Mouse (Mus musculus): ENCODE results near the gene Map3k13.
A peak's percentile ranks its signal among the peaks of the same experiment; 100 is the strongest.
"Not testable (repeated sequence)": the region's sequence is repeated elsewhere in the genome, so short reads cannot be mapped to it uniquely, and the experiment has no call there.

The Map3k13 gene

DNA sequence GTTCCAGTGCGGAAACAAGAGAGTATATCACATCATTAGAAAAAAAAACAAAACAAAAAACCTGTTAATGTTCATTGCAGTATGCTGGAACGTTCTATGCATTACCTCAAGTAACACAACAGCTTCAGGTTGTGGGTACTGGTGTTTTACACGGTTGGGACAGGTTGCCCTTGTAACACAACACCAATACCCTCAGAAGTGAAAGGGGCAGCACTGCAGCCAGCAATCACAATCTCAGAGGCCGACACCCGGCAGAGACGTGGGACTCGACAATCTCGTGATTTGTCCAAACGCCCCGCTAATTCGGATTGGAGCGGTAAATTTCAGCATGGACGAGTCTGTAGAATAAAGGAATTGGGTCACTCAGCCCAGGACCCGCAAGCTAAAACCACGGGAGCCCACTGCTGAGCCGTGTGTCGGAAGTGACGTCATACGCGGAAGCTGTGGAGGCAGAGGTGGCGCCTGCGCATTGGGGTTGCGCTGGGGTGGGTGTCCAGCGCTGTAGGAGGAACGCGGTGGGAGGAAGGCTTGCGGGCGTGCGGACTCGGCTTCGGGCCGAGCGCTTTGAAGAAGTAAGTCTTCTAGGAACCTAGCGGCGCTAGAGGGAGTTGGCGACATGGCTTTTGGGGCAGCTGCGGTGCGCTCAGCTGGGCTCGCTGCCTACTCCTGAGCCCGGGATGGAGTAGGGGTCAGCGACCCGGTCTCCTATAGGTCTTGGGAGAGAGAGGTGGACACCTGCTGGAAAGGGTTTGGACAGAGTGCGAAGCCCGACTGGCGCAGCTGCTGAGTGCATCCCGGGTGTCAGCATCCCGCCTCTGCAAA, at the start of gene Map3k13:
Gene Map3k13 (plus strand): TSS at position 472 of the 822 bp plus-strand sequence.
- DNase-seq: peak; percentile 97

DNA sequence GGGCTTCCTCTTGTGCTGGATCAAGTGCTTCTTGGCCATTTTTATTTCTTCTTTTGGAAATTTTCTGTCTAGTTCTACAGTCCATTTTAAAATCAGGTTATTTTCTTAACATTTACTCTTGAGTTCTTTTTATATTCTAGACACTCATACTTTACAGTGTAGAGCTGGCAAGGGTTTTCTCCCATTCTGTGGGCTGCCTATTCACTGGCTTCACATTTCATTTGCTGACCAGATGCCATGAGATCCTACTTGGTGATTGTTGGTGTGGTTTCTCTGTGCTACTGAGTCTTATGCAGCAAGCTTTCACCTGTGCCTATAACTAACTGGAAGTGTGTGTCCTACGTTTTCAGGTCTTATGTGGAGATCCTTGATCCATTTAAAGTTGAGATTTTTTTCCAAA, 35.7 kb upstream of the Map3k13 start:
- no peak for DNase-seq

DNA sequence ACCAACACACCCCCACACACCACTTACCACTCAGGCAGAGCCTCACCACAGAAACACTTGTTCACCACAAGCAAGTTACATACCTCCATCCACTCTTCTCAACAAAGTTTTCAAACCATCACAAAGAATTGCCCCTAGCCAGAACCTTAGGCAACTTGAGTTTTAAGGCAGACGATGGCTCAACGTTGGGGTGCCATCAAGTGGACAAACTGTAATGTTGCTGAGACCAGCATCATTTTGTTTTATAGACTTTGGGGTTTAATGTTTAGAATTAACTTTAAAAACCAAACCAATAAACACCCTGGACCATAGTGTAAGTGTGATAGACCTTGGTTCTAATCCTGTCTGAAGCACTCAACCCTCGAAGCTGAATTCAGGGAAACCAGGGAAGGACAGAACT, 25.9 kb upstream of the Map3k13 start:
- DNase-seq: no peak

- peak; percentile 17 for DNase-seq
These were observed 24.5 kb upstream of the Map3k13 start for GRCm38 (mm10) chr16:21769667-21770066.

DNA sequence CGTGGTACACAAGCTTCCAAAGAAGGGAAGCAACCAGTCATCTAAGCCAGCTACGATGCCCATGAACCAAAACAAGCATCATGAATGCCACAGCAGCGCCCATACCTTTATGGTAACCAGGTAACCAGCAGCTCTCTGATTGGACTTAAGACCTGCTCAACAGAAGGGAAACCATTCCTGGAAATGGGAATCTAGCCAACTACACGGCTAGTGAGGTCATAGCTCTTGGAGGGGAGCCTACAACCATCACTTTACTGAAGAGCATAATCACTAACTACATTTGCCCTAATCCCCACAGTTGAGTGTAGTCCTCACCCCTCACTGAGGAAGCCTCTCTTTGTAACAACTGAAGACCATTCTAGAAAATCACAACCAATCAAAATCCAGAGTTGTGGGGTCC, 19.4 kb upstream of the Map3k13 start:
- no peak for DNase-seq

- peak; percentile 54 for DNase-seq
These were observed 15.8 kb upstream of the Map3k13 start for GRCm38 (mm10) chr16:21778293-21778866.

DNA sequence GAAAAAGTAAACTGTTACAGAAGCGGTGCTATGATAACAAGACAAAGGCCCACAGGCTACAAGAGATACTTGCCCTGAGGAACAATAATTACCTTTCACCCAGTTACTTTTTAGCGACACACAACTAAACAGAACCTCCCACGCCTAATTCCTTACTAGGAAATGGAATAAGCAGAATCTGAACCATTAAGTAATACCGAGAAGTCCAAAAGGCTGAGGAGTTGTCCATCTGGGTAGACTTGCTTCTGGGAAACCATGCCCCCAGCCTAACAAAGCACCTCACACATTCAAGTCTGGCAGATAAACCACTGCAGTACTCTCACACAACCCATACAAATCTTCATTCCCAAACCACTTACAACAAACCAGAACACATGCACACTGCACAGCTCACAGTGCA, 15.0 kb upstream of the Map3k13 start:
- no peak for DNase-seq

DNA sequence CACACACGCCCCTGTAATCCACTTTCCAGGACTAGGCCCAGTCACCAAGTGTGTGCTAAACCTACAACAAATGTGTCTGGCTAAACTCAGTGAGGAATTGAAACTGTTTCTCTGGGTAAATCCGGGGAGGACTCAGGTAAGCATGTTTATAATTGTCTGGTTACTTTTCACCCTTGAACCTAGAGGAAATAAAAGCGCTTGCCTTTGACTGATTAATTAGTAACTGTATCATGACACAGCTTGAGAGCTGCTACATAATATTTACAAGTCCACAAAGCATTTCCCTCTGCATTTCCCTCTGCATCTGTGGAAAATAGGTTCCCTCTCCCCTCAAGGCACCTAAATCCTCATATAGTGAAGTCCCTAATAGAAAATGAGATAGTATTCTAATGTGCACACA, 12.9 kb upstream of the Map3k13 start:
- DNase-seq: no peak

DNA sequence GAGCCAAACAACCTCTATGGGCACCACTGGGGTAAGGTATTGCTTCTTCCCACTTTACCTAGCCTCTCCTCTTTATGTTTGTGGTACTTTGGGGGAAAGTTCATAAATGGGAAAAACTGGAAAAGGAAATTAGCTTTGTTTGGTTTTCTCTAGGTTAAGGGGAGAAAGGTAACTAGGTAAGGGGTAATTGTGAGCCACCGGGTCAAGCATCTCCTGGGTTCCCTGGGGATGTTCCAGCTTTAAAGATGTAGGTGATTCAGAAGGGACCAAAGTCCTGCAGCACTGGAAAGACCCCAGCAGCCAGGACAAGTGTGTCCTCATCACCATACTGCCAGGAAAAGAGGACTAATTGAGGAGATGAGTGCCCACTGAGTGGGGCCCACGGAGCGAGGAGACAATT, 12.3 kb upstream of the Map3k13 start:
- no peak for DNase-seq

DNA sequence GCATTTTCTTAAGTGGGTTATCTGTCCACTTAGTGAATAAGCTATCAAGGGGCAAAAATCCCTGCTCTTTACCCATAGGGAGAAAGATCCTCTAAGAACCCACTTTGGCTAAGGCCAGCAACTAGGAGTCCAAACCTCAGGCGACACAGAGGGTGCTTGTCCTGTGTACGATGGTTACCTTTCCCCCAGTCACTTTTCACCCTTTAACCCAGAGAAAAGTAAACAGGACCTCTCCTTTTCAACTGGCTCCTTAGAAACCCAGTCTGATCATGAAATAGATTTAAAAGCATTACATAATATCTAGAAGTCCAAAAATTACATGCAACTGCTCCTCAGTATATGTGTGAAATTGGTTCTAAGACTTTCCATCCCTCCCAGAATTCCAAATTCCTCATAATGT, 11.3 kb upstream of the Map3k13 start:
- DNase-seq: no peak

GRCm38 (mm10) chr16:21785000-21785399, 9.1 kb upstream of the Map3k13 start:
- no peak for DNase-seq

- DNase-seq: no peak
These were observed 7.8 kb upstream of the Map3k13 start for GRCm38 (mm10) chr16:21786317-21786716.

DNA sequence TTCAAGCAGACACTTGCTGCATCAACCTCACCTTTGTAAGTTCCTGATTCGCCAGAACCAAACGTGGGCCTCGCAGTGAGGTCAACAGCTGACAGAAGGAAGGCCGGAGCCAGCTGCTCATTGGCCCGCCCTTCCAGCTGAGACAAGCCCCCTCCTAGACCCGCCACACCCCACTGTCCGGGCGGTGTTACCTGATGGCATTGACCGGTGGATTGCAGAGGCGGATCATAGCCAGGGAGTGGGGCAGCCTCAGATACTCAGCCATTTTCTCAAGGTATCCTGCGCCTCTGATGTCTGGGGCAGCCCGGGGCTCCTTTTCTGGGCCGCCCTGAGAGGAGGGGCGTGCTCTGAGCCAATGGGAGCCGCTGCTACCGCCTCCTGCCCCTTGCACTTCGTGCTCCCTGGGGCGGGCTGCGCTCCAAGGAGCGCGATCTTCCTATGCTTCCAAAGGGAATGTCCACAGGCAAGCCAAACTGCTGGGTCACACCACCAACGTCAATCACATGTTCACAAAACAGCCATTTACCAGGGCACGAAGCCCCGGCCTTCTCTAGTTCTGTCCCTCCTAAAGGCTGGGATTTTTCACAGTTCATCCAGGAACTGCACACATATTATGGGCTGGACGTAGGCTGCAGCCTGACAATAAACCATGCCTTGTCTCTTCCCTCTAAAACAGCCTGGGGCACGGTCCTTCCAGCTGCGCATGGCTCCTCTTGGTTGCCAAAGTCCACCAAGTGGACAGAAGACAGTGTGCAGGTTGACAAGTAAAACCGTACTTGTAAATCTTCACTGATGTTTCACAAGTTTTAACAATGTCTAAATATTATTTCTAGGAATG, 6.4 kb upstream of the Map3k13 start, which contains the start of gene Ehhadh:
Gene Ehhadh (minus strand): TSS at position 292 of the 838 bp plus-strand sequence.
- peak; percentile 77 for DNase-seq

GRCm38 (mm10) chr16:21788581-21788980, 5.6 kb upstream of the Map3k13 start:
- peak; percentile 7 for DNase-seq

DNA sequence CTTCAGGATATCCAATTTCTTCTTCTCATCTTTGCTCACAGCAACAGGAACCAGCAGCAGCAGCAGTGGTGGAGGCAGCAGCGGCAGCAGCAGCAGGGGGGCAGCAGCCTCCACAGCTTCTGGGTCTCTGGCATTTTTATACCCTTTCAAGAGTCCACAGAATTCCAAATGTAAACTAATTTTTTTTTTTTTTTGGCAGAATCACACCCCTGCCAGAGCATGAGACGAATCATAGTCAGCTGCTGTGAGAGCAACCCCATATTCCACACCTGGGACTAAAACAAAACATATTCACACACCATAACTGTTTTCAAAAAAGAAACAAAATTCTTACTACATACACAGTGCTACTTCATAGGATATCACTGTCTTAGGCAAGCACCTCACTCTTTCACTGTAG, 5.0 kb upstream of the Map3k13 start:
- DNase-seq: no peak

DNA sequence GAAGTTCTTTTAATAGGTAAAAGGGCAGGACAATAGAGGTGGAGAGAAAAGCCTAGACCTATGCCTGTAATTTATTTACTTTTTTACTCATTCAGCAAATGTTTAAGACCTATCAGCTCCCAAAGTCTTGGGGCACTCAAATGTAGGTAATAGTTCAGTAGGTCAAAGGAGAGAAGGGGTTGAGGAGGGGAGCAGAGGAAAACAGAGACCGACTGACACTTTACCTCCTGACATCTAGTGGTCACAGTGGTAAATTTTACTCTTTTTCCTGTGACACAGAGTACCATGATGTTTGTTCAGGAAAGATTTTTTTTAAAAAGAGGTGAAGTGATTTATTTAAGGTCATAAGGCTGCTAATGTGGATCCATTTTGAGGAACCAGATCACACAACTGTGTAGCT, 3.7 kb upstream of the Map3k13 start:
- DNase-seq: no peak

GRCm38 (mm10) chr16:21791779-21792178, 2.4 kb upstream of the Map3k13 start:
- no peak for DNase-seq

GRCm38 (mm10) chr16:21793080-21793810, 901 bp upstream of the Map3k13 start:
- DNase-seq: not testable (repeated sequence)

DNA sequence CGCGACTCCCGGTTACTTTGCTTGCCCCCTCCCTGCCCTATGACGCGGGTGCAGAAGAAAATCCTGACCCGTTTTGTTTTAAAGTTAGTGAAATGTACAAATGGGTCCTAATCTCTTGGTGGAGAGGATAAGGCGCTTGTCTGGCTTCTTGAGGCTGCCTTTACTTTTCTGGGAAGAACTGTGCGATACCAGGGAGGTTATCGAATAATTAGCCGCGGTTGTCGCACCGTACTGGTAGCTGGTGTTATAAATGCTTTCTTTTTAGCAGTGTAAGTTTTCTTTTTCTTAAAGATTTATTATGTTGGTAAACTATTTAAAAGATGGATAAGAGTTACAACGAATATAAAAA, 525 bp downstream of the Map3k13 start:
- no peak for DNase-seq

DNA sequence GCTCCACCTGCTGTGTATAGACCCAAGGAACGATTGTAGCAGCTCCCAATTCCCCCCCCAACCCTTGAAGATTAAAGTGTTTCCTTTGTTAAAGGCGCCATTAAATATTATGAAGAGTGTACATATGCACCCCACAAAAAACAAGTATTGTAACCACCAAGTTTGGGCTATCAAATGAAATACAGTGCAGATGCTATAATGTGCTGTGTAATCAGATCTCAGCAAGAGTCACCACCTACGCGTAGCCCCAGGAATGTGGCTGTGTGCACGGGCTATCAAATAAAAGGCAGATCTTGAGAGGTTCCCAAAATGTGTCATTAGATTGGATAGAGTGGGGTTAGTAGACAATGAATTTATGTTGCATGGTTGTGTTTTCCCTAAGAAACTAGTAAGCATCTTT, 925 bp downstream of the Map3k13 start:
- no peak for DNase-seq

DNA sequence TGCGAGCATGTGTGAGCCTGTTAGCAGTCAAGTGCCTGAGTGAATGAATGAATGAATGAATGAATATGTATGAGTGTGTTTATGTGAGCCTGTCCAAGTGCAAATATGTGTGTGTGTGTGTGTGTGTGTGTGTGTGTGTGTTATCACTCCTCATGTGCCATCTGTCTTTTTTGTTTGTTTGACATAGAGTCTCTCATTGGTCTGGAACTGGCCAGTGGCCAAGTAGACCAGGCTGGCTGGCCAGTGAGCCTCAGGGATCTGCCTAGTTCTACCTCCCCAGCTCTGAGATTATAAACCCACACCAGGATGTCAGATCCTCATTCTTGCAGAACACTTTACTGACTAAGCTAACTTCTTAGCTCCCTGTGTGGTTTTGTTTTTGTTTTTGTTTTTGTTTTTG, 10.1 kb downstream of the Map3k13 start:
- DNase-seq: no peak

- no peak for DNase-seq
These were observed 12.7 kb downstream of the Map3k13 start for GRCm38 (mm10) chr16:21806892-21807291.

DNA sequence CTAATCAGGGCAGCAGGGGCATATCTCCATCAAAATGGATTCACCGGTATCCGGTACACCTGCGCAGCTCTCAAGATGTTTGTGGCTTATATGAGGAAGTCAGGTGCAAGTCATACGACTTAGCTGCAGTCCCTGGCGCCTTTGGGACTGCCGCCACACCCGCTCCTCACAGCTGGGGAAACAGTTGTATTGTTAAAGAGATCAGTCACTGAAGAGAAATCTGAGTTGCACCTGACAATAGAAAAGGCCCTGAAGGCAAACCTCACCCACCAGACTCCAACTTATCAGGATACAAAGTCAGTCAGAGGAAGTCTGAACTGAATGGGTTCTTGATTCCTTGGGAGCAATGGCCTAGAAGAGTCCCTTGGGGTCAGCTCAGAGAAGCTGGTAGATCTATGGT, 13.6 kb downstream of the Map3k13 start:
- DNase-seq: not testable (repeated sequence)

All from embryo, embryonic 11 days (tissue).